Mouse (Mus musculus): Measurements from ENCODE around the gene Them7.

- TF ChIP-seq CTCF (IDR thresholded peaks at IDR 0.05; ENCODE audit: low read depth, low read length) (no peak), POLR2A (IDR thresholded peaks at IDR 0.05; ENCODE audit: extremely low read depth, insufficient read depth, low read length) (no peak)
Observed at GRCm38 (mm10) chr2:105223606-105224005, 514 bp upstream of the Them7 start.

All from liver, adult 2 months (tissue).